Mouse (Mus musculus) liver, embryonic 13.5 days (tissue): ENCODE data around the gene Smim26. TPM values are rescaled to one million over a fixed set of nuclear protein-coding genes. Genes with fewer than 3 reads are reported as not detected.

Experiments
- ATAC-seq: fragments of 200-750 bp; cut with Nextera tagmentation; 2 replicates; pipeline ENCODE4 v1.8.0; 2017; ENCODE audit warnings: low read depth, mild to moderate bottlenecking, moderate number of reproducible peaks, moderate library complexity
- DNase-seq: peaks from one replicate; pipeline ENCODE4 v3.0.0; 2022
- H3K27ac ChIP-seq: fragments of 300-500 bp; sonication (generic); 2 replicates; pipeline ENCODE4 v1.5.1; 2015; ENCODE audit warnings: moderate library complexity, mild to moderate bottlenecking, inconsistent platforms
- H3K27me3 ChIP-seq: fragments of 300-500 bp; sonication (generic); 2 replicates; pipeline ENCODE4 v1.6.1; 2015; ENCODE audit warnings: mild to moderate bottlenecking, inconsistent platforms
- H3K36me3 ChIP-seq: fragments of 300-500 bp; sonication (generic); 2 replicates; pipeline ENCODE4 v1.6.1; 2015; ENCODE audit warnings: mild to moderate bottlenecking, inconsistent platforms
- H3K4me1 ChIP-seq: fragments of 300-500 bp; sonication (generic); replicated peaks from 2 replicates; pipeline ENCODE4 v1.6.1; 2015; ENCODE audit warnings: inconsistent platforms
- H3K4me2 ChIP-seq: fragments of 300-500 bp; sonication (generic); 2 replicates; pipeline ENCODE4 v1.6.1; 2015; ENCODE audit warnings: inconsistent platforms, mild to moderate bottlenecking, moderate library complexity
- H3K4me3 ChIP-seq: fragments of 300-500 bp; sonication (generic); replicated peaks from 2 replicates; pipeline ENCODE4 v1.5.1; 2015; ENCODE audit warnings: mild to moderate bottlenecking, inconsistent platforms
- H3K9ac ChIP-seq: fragments of 300-500 bp; sonication (generic); 2 replicates; pipeline ENCODE4 v1.6.1; 2015; ENCODE audit warnings: mild to moderate bottlenecking, inconsistent platforms
- H3K9me3 ChIP-seq: fragments of 300-500 bp; sonication (generic); replicated peaks from 2 replicates; pipeline ENCODE4 v1.6.1; 2016; ENCODE audit warnings: inconsistent platforms
- WGBS: fragments of 180-500 bp; shearing (Covaris S2); methylation state at CpG from one replicate; pipeline ENCODE4 v1.1.7; 2015; ENCODE audit not compliant: insufficient replicate concordance; 5-methylcytosine and 5-hydroxymethylcytosine counted together
- microRNA-seq: library from miRNA; unstranded; fragments of <30 nt; microRNA quantifications from one replicate; pipeline ENCODE4, GENCODE M21; 2016
- polyA plus RNA-seq: library from polyadenylated mRNA; unstranded; fragments of >200 nt; fragmentation: Nextera tagmentation; extraction: Ambion mirVana; gene quantifications from 2 replicates; pipeline ENCODE4 v1.2.1, GENCODE M21; 2015

The Smim26 gene
- polyA plus RNA-seq, 1 experiment from 2014 or later = 27.4 TPM

- no peaks in the 10 kb centered on the region for H3K9me3 ChIP-seq
- H3K4me3 ChIP-seq = no peak overlapping the region
- ATAC-seq (no peak), DNase-seq (no peak)
- no peaks in the 10 kb centered on the region for H3K4me1 ChIP-seq
- H3K4me2 ChIP-seq = no peak overlapping the region
- H3K27me3 ChIP-seq = no peaks in the 10 kb centered on the region
- H3K9ac ChIP-seq = no peak overlapping the region
- H3K36me3 ChIP-seq = no peaks in the 10 kb centered on the region
- WGBS = 80% methylated on average over 12 of the region's 12 CpGs
- no peak overlapping the region for H3K27ac ChIP-seq
These were observed 44.0 kb downstream of the Smim26 start for GRCm38 (mm10) chr2:144637671-144638395.

GRCm38 (mm10) chr2:144638719-144639118 is 44.9 kb downstream of the Smim26 start:
- no peaks in the 10 kb centered on the region for H3K36me3 ChIP-seq
- 61% methylated on average over 4 of the region's 4 CpGs for WGBS
- DNase-seq = no peak

GRCm38 (mm10) chr2:144640101-144640500 is 46.2 kb downstream of the Smim26 start:
- Histone ChIP-seq H3K27ac (no peak overlapping the region), H3K4me1 (no peaks in the 10 kb centered on the region), H3K9me3 (no peaks in the 10 kb centered on the region), H3K4me3 (no peak overlapping the region), H3K36me3 (no peaks in the 10 kb centered on the region), H3K9ac (no peak overlapping the region), H3K27me3 (no peaks in the 10 kb centered on the region), H3K4me2 (no peak overlapping the region)
- 70% methylated on average over 7 of the region's 7 CpGs for WGBS
- DNase-seq (no peak), ATAC-seq (no peak)

More at GRCm38 (mm10) chr2:144638719-144639118, 44.9 kb downstream of the Smim26 start:
- no peak overlapping the region for H3K27ac ChIP-seq
- no peak overlapping the region for H3K4me2 ChIP-seq
- H3K27me3 ChIP-seq = no peaks in the 10 kb centered on the region
- no peaks in the 10 kb centered on the region for H3K4me1 ChIP-seq
- no peak overlapping the region for H3K4me3 ChIP-seq
- ATAC-seq = no peak
- H3K9me3 ChIP-seq = no peaks in the 10 kb centered on the region
- no peak overlapping the region for H3K9ac ChIP-seq

GRCm38 (mm10) chr2:144641991-144642390 is 48.1 kb downstream of the Smim26 start:
- H3K27ac ChIP-seq = no peak overlapping the region
- H3K4me3 ChIP-seq = no peak overlapping the region
- no peaks in the 10 kb centered on the region for H3K36me3 ChIP-seq
- H3K9ac ChIP-seq = no peak overlapping the region
- no peaks in the 10 kb centered on the region for H3K27me3 ChIP-seq
- DNase-seq (no peak), ATAC-seq (peak; percentile 29; the same call in 1 of the 2 replicates)
- no peak overlapping the region for H3K4me2 ChIP-seq
- H3K9me3 ChIP-seq = no peaks in the 10 kb centered on the region
- 55% methylated on average over 4 of the region's 4 CpGs for WGBS
- H3K4me1 ChIP-seq = no peaks in the 10 kb centered on the region

Small RNAs within 50 kb of the gene (microRNA-seq; reads per million reads assigned to microRNA genes)
- gene Gm24823 = not detected

Other genes with a start within 250 kb of the Smim26 start
- 20.7 and 21.1 TPM in 2 replicates for gene Kat14, start 225.1 kb upstream of the Smim26 start, polyA plus RNA-seq
- gene Pet117, start 225.1 kb upstream of the Smim26 start, polyA plus RNA-seq = 2.8 and 4.4 TPM in 2 replicates
- 0.01 and 0.02 TPM in 2 replicates for gene Dzank1, start 66.6 kb upstream of the Smim26 start, polyA plus RNA-seq
- gene Polr3f, start 66.3 kb upstream of the Smim26 start, polyA plus RNA-seq = 9.9 and 13.3 TPM in 2 replicates
- gene Rbbp9, start 43.2 kb upstream of the Smim26 start, polyA plus RNA-seq = 10.9 and 12.1 TPM in 2 replicates
- gene Sec23b, start 37.8 kb upstream of the Smim26 start, polyA plus RNA-seq = 56.2 and 67.7 TPM in 2 replicates
- gene Dtd1, start 5.8 kb downstream of the Smim26 start, polyA plus RNA-seq = 31.4 and 32.8 TPM in 2 replicates
- not detected in 2 replicates for gene Scp2d1, start 229.6 kb downstream of the Smim26 start, polyA plus RNA-seq